Mouse (Mus musculus) embryonic facial prominence, embryonic 11.5 days (tissue): ENCODE data around the gene Mmp28. TPM values are rescaled to one million over a fixed set of nuclear protein-coding genes. Genes with fewer than 3 reads are reported as not detected.

Experiments used
- ATAC-seq: fragments of 200-750 bp; cut with Nextera tagmentation; replicated peaks from 2 replicates; pipeline ENCODE4 v1.8.0; 2017; ENCODE audit warnings: low read depth; ENCODE audit not compliant: insufficient number of reproducible peaks, low FRiP score, low TSS enrichment
- DNase-seq: peaks from one replicate; pipeline ENCODE4 v3.0.0-alpha.2; 2015; ENCODE audit warnings: low spot score
- H3K27ac ChIP-seq: fragments of 300-500 bp; sonication (generic); replicated peaks from 2 replicates; pipeline ENCODE4 v1.5.1; 2014; ENCODE audit warnings: mild to moderate bottlenecking, low read depth, low read length, control low read depth
- H3K27me3 ChIP-seq: fragments of 300-500 bp; sonication (generic); 2 replicates; pipeline ENCODE4 v1.6.1; 2014; ENCODE audit warnings: mild to moderate bottlenecking, low read length, moderate library complexity, mixed read lengths; ENCODE audit not compliant: control insufficient read depth, insufficient read depth
- H3K36me3 ChIP-seq: fragments of 300-500 bp; sonication (generic); replicated peaks from 2 replicates; pipeline ENCODE4 v1.6.1; 2014; ENCODE audit warnings: low read depth, mild to moderate bottlenecking, low read length, moderate library complexity, mixed read lengths; ENCODE audit not compliant: control insufficient read depth, insufficient read depth
- H3K4me1 ChIP-seq: fragments of 300-500 bp; sonication (generic); 2 replicates; pipeline ENCODE4 v1.6.1; 2014; ENCODE audit warnings: low read length, mixed read lengths; ENCODE audit not compliant: control insufficient read depth, insufficient read depth
- H3K4me2 ChIP-seq: fragments of 300-500 bp; sonication (generic); 2 replicates; pipeline ENCODE4 v1.6.1; 2014; ENCODE audit warnings: low read depth, mild to moderate bottlenecking, control low read depth, low read length, moderate library complexity
- H3K4me3 ChIP-seq: fragments of 300-500 bp; sonication (generic); 2 replicates; pipeline ENCODE4 v1.5.1; 2014; ENCODE audit warnings: low read depth, low read length, control low read depth
- H3K9ac ChIP-seq: fragments of 300-500 bp; sonication (generic); replicated peaks from 2 replicates; pipeline ENCODE4 v1.6.1; 2014; ENCODE audit warnings: mild to moderate bottlenecking, control low read depth, low read length
- H3K9me3 ChIP-seq: fragments of 300-500 bp; sonication (generic); replicated peaks from 2 replicates; pipeline ENCODE4 v1.6.1; 2016; ENCODE audit warnings: mild to moderate bottlenecking, low read length, inconsistent platforms, mixed read lengths; ENCODE audit not compliant: control insufficient read depth
- WGBS: fragments of 180-500 bp; shearing (Covaris S2); extraction: QIAGEN DNeasy Blood & Tissue Kit; methylation state at CpG from one replicate; pipeline ENCODE4 v1.1.7; 2014; 5-methylcytosine and 5-hydroxymethylcytosine counted together
- polyA plus RNA-seq: library from polyadenylated mRNA; unstranded; fragments of >200 nt; fragmentation: Nextera tagmentation; extraction: Ambion mirVana; gene quantifications from 2 replicates; pipeline ENCODE4 v1.2.1, GENCODE M21; 2014

The Mmp28 gene
- polyA plus RNA-seq, 1 experiment from 2014 or later: 3.2 TPM

DNA sequence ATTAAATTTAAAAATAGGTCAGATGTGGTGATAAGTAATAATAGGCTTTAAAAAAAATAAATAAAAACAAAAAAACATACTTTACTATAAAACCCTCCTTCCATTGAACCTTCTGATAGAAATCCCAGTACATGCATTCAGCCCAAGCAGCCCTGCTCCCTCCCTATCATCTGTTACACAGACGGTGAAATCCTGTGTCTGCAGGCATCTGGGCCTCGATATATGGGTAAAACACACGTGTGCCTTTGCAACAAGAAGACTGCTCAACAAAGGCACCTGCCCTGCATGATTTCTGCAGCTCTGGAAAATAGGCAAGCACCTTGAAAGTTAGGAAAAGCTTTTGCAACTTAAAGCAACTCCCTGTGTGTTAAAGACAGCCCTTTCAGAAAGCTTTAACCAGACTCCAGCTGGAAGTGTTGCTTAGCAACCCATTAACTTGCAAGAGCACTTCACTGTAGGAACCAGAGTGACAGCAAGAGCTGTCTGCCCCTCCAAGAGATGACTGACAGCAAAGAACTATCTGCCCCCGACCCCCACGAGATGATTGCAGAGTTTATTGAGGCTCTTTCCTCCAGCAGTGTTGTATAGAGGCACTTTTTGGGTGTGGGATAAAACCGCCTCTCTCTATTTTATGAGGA, 68.0 kb downstream of the Mmp28 start:
- Histone ChIP-seq H3K9me3 (no peaks in the 10 kb centered on the region), H3K4me3 (no peak overlapping the region), H3K9ac (no peak overlapping the region), H3K4me1 (no peaks in the 10 kb centered on the region), H3K27ac (no peak overlapping the region), H3K4me2 (no peak overlapping the region), H3K36me3 (no peaks in the 10 kb centered on the region; the same call in none of the 2 replicates), H3K27me3 (no peaks in the 10 kb centered on the region)
- ATAC-seq (no peak), DNase-seq (peak; percentile 21)
- WGBS: 47% methylated on average over 6 of the region's 6 CpGs

DNA sequence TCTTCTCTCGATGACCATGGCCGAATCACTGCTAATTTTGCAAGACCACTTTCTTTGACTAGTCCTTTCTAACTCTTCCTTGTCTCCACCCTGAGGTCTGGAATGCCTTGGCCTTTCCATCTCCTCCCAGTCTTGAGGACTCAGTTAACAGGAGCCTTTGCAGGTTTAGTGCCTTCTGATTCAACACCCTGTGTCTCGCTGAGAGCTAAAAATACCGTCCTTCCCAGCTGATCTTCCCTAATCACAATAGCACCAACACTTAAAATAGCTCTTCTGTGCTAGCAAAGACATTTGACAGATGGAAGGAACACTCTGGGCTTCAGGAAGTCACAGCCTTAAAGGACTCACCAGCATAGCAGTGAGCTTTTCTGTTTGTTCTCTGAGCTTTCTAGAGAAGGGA, 69.8 kb downstream of the Mmp28 start:
- no peaks in the 10 kb centered on the region for H3K27me3 ChIP-seq
- no peak overlapping the region for H3K27ac ChIP-seq
- DNase-seq (no peak), ATAC-seq (no peak)
- H3K4me1 ChIP-seq: no peaks in the 10 kb centered on the region
- H3K36me3 ChIP-seq: no peaks in the 10 kb centered on the region; the same call in 1 of the 2 replicates
- no peaks in the 10 kb centered on the region for H3K9me3 ChIP-seq
- no peak overlapping the region for H3K4me2 ChIP-seq
- no peak overlapping the region for H3K4me3 ChIP-seq
- H3K9ac ChIP-seq: no peak overlapping the region
- WGBS: 90% methylated on average over 4 of the region's 4 CpGs

Other genes with a start within 250 kb of the Mmp28 start
- 0.56 and 0.81 TPM in 2 replicates for gene Slfn14, start 176.3 kb downstream of the Mmp28 start, polyA plus RNA-seq
- 93.5 and 96.0 TPM in 2 replicates for gene Ap2b1, start 164.0 kb downstream of the Mmp28 start, polyA plus RNA-seq
- gene Pex12, start 160.5 kb downstream of the Mmp28 start, polyA plus RNA-seq: 13.8 and 16.8 TPM in 2 replicates
- gene Rasl10b, start 53.9 kb downstream of the Mmp28 start, polyA plus RNA-seq: 2.1 and 2.4 TPM in 2 replicates
- gene Gas2l2, start 33.6 kb downstream of the Mmp28 start, polyA plus RNA-seq: not detected in 2 replicates
- 0.38 and 0.54 TPM in 2 replicates for gene 1700020L24Rik, start 25.4 kb downstream of the Mmp28 start, polyA plus RNA-seq
- 7.5 and 8.9 TPM in 2 replicates for gene Taf15, start 10.0 kb upstream of the Mmp28 start, polyA plus RNA-seq
- not detected in 2 replicates for gene Heatr9, start 59.1 kb upstream of the Mmp28 start, polyA plus RNA-seq
- not detected in 2 replicates for gene Ccl5, start 67.4 kb upstream of the Mmp28 start, polyA plus RNA-seq
- 1.2 and 3.1 TPM in 2 replicates for gene Ccl9, start 115.6 kb upstream of the Mmp28 start, polyA plus RNA-seq
- 1.2 and 3.1 TPM in 2 replicates for gene Ccl6, start 130.0 kb upstream of the Mmp28 start, polyA plus RNA-seq
- gene Rpl9-ps1, start 182.6 kb upstream of the Mmp28 start, polyA plus RNA-seq: not detected in 2 replicates
- gene Ccl3, start 186.3 kb upstream of the Mmp28 start, polyA plus RNA-seq: 0.68 and 1.6 TPM in 2 replicates
- gene Ccl4, start 199.5 kb upstream of the Mmp28 start, polyA plus RNA-seq: 0.92 TPM in 1 of 2 replicates, not detected in the other
- gene Wfdc17, start 240.9 kb upstream of the Mmp28 start, polyA plus RNA-seq: 0.59 TPM in 1 of 2 replicates, not detected in the other
- gene Wfdc18, start 245.9 kb upstream of the Mmp28 start, polyA plus RNA-seq: not detected in 2 replicates